ENCODE assay signal across 7 mouse cellular contexts in the genomic region with DNA sequence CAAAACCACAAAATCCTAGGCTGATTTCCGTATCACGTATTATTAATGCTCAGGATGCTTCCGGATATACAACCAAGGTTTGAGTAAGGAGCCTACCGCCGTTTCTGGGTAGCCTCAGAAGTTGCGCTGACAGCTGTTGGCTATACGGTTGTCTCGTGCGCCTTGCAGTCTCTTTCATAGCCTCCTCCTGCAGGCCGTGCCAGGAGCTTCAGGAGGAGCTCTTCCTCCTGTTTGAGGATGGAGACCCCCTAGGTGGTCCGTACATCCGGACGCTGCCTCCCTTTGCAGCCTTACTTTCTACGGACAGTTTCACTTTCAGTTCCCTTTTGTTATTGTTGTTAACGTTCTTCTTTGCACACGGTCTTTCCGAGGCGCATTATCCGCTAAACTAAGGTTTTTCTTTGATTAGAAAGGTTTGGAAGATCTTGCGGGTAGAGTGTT. TPM values are rescaled to one million over a fixed set of nuclear protein-coding genes. Genes with fewer than 3 reads are reported as not detected.
DNase-seq lines count a peak whose midpoint lies in the region; ATAC-seq and TF ChIP-seq lines count a peak whose summit lies in the region.

No protein-coding gene starts in this region.

- H3K9me3 ChIP-seq in ES-Bruce4 (replicated peaks; ENCODE audit: control insufficient read depth, insufficient read depth, low read length, poor library complexity, severe bottlenecking): no peaks in the 10 kb centered on the region
- H3K9me3 ChIP-seq in heart, embryonic 14.5 days (ENCODE audit: control insufficient read depth, low read length): no peaks in the 10 kb centered on the region

- WGBS in heart, embryonic 14.5 days: 3% methylated on average over 20 of the region's 20 CpGs

- peak; percentile 78 for DNase-seq in embryo, embryonic 11 days
- DNase-seq in kidney, postnatal 14 days: peak; percentile 45
- DNase-seq in lung, postnatal 25 days (ENCODE audit: low spot score): peak; percentile 56
- peak; percentile 19 for DNase-seq in right cerebral cortex, postnatal 25 days

- H3K4me2 ChIP-seq in heart, embryonic 14.5 days (ENCODE audit: low read length): peak overlapping the region; percentile 60

- H3ac ChIP-seq in C2C12 (ENCODE audit: control insufficient read depth, insufficient read length, low read depth): peak overlapping the region; percentile 74

- H3K4me3 ChIP-seq in C2C12 (ENCODE audit: insufficient read depth, poor library complexity, severe bottlenecking) (peak overlapping the region; percentile 76), ES-Bruce4 (ENCODE audit: low read depth, low read length) (peak overlapping the region; percentile 70)
- peak overlapping the region; percentile 87 to 97 for H3K4me3 ChIP-seq in heart, embryonic 14.5 days (ENCODE audit: control insufficient read depth in 1 of 2, insufficient read depth in 1 of 2, low read depth in 1 of 2, low read length in 2 of 2)

- no peak for ATAC-seq in heart, embryonic 14.5 days (ENCODE audit: insufficient number of reproducible peaks, insufficient read depth, low FRiP score, low read depth)

- no peak for TF ChIP-seq CTCF in C2C12 (IDR thresholded peaks at IDR 0.05; ENCODE audit: control insufficient read depth, insufficient read depth, insufficient read length)
- no peak for TF ChIP-seq CTCF in ES-Bruce4 (IDR thresholded peaks at IDR 0.05; ENCODE audit: low read depth, low read length)

- no peak for TF ChIP-seq POLR2A in ES-Bruce4 (IDR thresholded peaks at IDR 0.05; ENCODE audit: insufficient read depth, low read length)

- H3K79me2 ChIP-seq in C2C12 (ENCODE audit: control insufficient read depth, insufficient read depth): peaks cover 42% of the 10 kb centered on the region

- TF ChIP-seq EP300 in ES-Bruce4 (IDR thresholded peaks at IDR 0.05; ENCODE audit: insufficient read depth, low read depth, low read length): 0 out of 2 replicates have a peak, but pooled peaks have one; percentile 13

- H3K79me3 ChIP-seq in C2C12 (ENCODE audit: low read depth): peaks cover 30% of the 10 kb centered on the region

- peaks cover 6% of the 10 kb centered on the region for H3K36me3 ChIP-seq in C2C12 (ENCODE audit: control insufficient read depth, insufficient read depth)
- peaks cover 12% of the 10 kb centered on the region for H3K36me3 ChIP-seq in ES-Bruce4 (ENCODE audit: control insufficient read depth, insufficient read depth, low read length, poor library complexity, severe bottlenecking)
- peaks cover 27% of the 10 kb centered on the region for H3K36me3 ChIP-seq in heart, embryonic 14.5 days (ENCODE audit: control insufficient read depth, insufficient read depth, low read length)

- H3K9ac ChIP-seq in ES-Bruce4 (ENCODE audit: low read depth, poor library complexity, severe bottlenecking): peak overlapping the region; percentile 93
- H3K9ac ChIP-seq in heart, embryonic 14.5 days (ENCODE audit: low read length): peak overlapping the region; percentile 97

- H3K27me3 ChIP-seq in C2C12 (ENCODE audit: control insufficient read depth, insufficient read depth, insufficient read length) (peaks cover 7% of the 10 kb centered on the region), ES-Bruce4 (ENCODE audit: control insufficient read depth, insufficient read depth, low read length, poor library complexity, severe bottlenecking) (no peaks in the 10 kb centered on the region)
- no peaks in the 10 kb centered on the region for H3K27me3 ChIP-seq in heart, embryonic 14.5 days (ENCODE audit: control insufficient read depth, insufficient read depth, low read length)

- H3K27ac ChIP-seq in ES-Bruce4 (ENCODE audit: insufficient read depth, low read length): peak overlapping the region; percentile 45
- H3K27ac ChIP-seq in heart, embryonic 14.5 days (replicated peaks in 1 of 2; ENCODE audit: control insufficient read depth in 1 of 2, insufficient read depth in 1 of 2, low read depth in 2 of 2, low read length in 2 of 2): peak overlapping the region; percentile 82 to 90

- H3K4me1 ChIP-seq in ES-Bruce4 (ENCODE audit: control insufficient read depth, insufficient read depth, low read length): peaks cover 8% of the 10 kb centered on the region
- peaks cover 2 to 7% of the 10 kb centered on the region in 2 experiments; a peak in 3 of 4 replicates for H3K4me1 ChIP-seq in heart, embryonic 14.5 days (ENCODE audit: control insufficient read depth in 2 of 2, insufficient read depth in 2 of 2, low read length in 2 of 2)

TF ChIP-seq in C2C12, 6 proteins besides CTCF, POLR2A, EP300 and RAD21:
- TF ChIP-seq MYOG (IDR thresholded peaks at IDR 0.05; ENCODE audit: control insufficient read depth, extremely low read depth, insufficient read length) (no peak), FOSL1 (IDR thresholded peaks at IDR 0.05; ENCODE audit: insufficient read depth, low read length, poor library complexity, severe bottlenecking) (no peak), USF1 (IDR thresholded peaks at IDR 0.05; ENCODE audit: low read depth) (no peak), CEBPB (IDR thresholded peaks at IDR 0.05; ENCODE audit: low read depth) (no peak), MYOD1 (IDR thresholded peaks at IDR 0.05; ENCODE audit: control insufficient read depth, insufficient read length, low read depth) (no peak), MAX (IDR thresholded peaks at IDR 0.05) (no peak)

RNA-seq across cellular contexts. Expression of a gene that starts 0.9 kb away (rescaled TPM):
- 70.1 TPM for polyA plus RNA-seq in C2C12 (2012; fragmentation: generic; extraction: Trizol)
- 57.7 and 79.4 TPM in 2 replicates for polyA plus RNA-seq in ES-Bruce4 (2011; ENCODE audit: insufficient read depth, insufficient read length, low read depth, missing spikeins)
- 46.7 and 58.5 TPM in 2 replicates for polyA plus RNA-seq in heart, embryonic 14.5 days (2014; fragmentation: Nextera tagmentation; extraction: Ambion mirVana)

RNA-seq across cellular contexts. Expression of a gene that starts 6.7 kb away (rescaled TPM):
- 0.66 TPM for polyA plus RNA-seq in C2C12 (2012; fragmentation: generic; extraction: Trizol)
- 9.9 TPM in 2 replicates for polyA plus RNA-seq in ES-Bruce4 (2011; ENCODE audit: insufficient read depth, insufficient read length, low read depth, missing spikeins)
- 1.5 and 2.1 TPM in 2 replicates for polyA plus RNA-seq in heart, embryonic 14.5 days (2014; fragmentation: Nextera tagmentation; extraction: Ambion mirVana)

RNA-seq across cellular contexts. Expression of a gene that starts 23.3 kb away (rescaled TPM):
- 0.05 TPM for polyA plus RNA-seq in C2C12 (2012; fragmentation: generic; extraction: Trizol)
- 0.78 and 1.1 TPM in 2 replicates for polyA plus RNA-seq in ES-Bruce4 (2011; ENCODE audit: insufficient read depth, insufficient read length, low read depth, missing spikeins)
- 0.54 and 0.62 TPM in 2 replicates for polyA plus RNA-seq in heart, embryonic 14.5 days (2014; fragmentation: Nextera tagmentation; extraction: Ambion mirVana)

RNA-seq across cellular contexts. Expression of a gene that starts 25.3 kb away (rescaled TPM):
- polyA plus RNA-seq in C2C12 (2012; fragmentation: generic; extraction: Trizol) (3.6 TPM), ES-Bruce4 (2011; ENCODE audit: insufficient read depth, insufficient read length, low read depth, missing spikeins) (123 and 146 TPM in 2 replicates)
- 70.9 and 74.7 TPM in 2 replicates for polyA plus RNA-seq in heart, embryonic 14.5 days (2014; fragmentation: Nextera tagmentation; extraction: Ambion mirVana)

RNA-seq across cellular contexts. Expression of a gene that starts 42.1 kb away (rescaled TPM):
- 0.06 TPM for polyA plus RNA-seq in C2C12 (2012; fragmentation: generic; extraction: Trizol)
- 4.3 and 4.6 TPM in 2 replicates for polyA plus RNA-seq in ES-Bruce4 (2011; ENCODE audit: insufficient read depth, insufficient read length, low read depth, missing spikeins)
- 0.12 TPM in 1 of 2 replicates, not detected in the other for polyA plus RNA-seq in heart, embryonic 14.5 days (2014; fragmentation: Nextera tagmentation; extraction: Ambion mirVana)

Comparison
In these comparisons a context has a peak if more than half of its experiments do, and no peak if none do; other contexts are left out.
1. DNase-seq: peak in every context shown above with its lines; median percentile 78 in embryo, embryonic 11 days; 56 in lung, postnatal 25 days; 45 in kidney, postnatal 14 days; 19 in right cerebral cortex, postnatal 25 days.